Mouse (Mus musculus): ENCODE data around the gene Smim1. TPM values are rescaled to one million over a fixed set of nuclear protein-coding genes. Genes with fewer than 3 reads are reported as not detected.
A peak's percentile ranks its signal among the peaks of the same experiment; 100 is the strongest.

The Smim1 gene
- polyA plus RNA-seq, 1 experiment from 2014 or later = 3.6 TPM

DNA sequence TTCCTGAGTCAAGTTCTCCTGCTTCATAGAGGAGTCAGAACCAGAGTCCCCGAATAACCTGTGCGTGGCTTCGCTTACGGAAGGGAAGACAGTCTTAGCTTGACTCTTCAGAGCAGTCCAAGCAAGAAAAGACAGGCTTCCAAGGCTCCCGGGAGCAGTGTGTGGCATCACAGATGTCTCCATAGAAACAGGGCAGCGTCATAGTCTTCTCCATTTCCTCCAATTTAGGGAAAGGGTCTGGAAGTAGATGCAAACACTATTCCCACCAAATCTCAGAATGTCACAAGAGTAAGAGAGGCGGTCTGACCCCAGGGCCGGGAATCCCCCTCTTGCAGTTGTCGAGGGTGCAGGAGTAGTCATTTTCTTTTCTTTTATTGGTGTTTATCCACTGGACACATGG lies 16.5 kb upstream of the Smim1 start, which contains the start of gene Ccdc27:
Gene Ccdc27 (minus strand): TSS at position 101 of the 400 bp plus-strand sequence.
- WGBS = 85% methylated on average over 9 of the region's 9 CpGs
- no peak within 1 kb of the TSS for H3K9ac ChIP-seq (replicated peaks)
- no peak within 1 kb of the TSS for H3K4me2 ChIP-seq (replicated peaks)
- no peak within 1 kb of the TSS for H3K27ac ChIP-seq (replicated peaks)
- ATAC-seq (replicated peaks) = no peak
- H3K36me3 ChIP-seq = no peaks in the 10 kb centered on the region
- no peaks in the 10 kb centered on the region for H3K27me3 ChIP-seq
- no peak within 1 kb of the TSS for H3K4me3 ChIP-seq
- H3K4me1 ChIP-seq = no peaks in the 10 kb centered on the region
- H3K9me3 ChIP-seq = no peaks in the 10 kb centered on the region

GRCm38 (mm10) chr4:154037123-154037522 lies 11.1 kb upstream of the Smim1 start:
- Histone ChIP-seq H3K4me3 (no peak overlapping the region), H3K27ac (replicated peaks) (no peak overlapping the region), H3K4me2 (replicated peaks) (no peak overlapping the region), H3K36me3 (no peaks in the 10 kb centered on the region), H3K9ac (replicated peaks) (no peak overlapping the region), H3K27me3 (no peaks in the 10 kb centered on the region), H3K9me3 (no peaks in the 10 kb centered on the region), H3K4me1 (no peaks in the 10 kb centered on the region)
- no peak for ATAC-seq (replicated peaks)
- 47% methylated on average over 3 of the region's 3 CpGs for WGBS

GRCm38 (mm10) chr4:154028646-154029045 lies 2.6 kb upstream of the Smim1 start:
- H3K27me3 ChIP-seq = peaks cover 18% of the 10 kb centered on the region; the same call in 1 of the 2 replicates
- no peak for ATAC-seq (replicated peaks)
- H3K4me2 ChIP-seq (replicated peaks) = no peak overlapping the region
- no peaks in the 10 kb centered on the region for H3K36me3 ChIP-seq
- H3K4me3 ChIP-seq = no peak overlapping the region
- H3K27ac ChIP-seq (replicated peaks) = no peak overlapping the region
- H3K9ac ChIP-seq (replicated peaks) = no peak overlapping the region
- H3K9me3 ChIP-seq = no peaks in the 10 kb centered on the region
- peaks cover 11% of the 10 kb centered on the region for H3K4me1 ChIP-seq

DNA sequence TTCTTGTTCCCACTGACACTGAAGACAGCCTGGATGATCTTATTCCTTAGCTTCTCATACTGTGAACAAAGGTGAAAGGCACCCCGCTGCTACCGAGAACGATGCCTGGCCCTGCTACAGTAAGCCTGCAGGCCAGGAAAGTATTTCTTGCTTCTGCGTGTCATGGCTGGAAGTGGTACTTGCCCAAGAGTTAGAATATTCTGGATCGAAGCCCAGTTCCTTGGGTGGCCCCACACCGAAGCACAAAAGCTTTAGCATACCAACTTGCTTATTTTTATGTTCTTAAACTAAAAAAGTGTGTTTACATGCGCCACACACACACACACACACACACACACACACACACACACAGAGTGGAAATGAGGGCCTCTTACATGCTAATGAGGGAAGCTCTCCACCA lies 2.0 kb upstream of the Smim1 start:
- H3K9ac ChIP-seq (replicated peaks) = no peak overlapping the region
- H3K27ac ChIP-seq (replicated peaks) = no peak overlapping the region
- no peak for ATAC-seq (replicated peaks)
- H3K27me3 ChIP-seq = peaks cover 18% of the 10 kb centered on the region; the same call in 1 of the 2 replicates
- WGBS = 76% methylated on average over 7 of the region's 7 CpGs
- H3K4me1 ChIP-seq = peaks cover 11% of the 10 kb centered on the region
- no peak overlapping the region for H3K4me2 ChIP-seq (replicated peaks)
- no peak overlapping the region for H3K4me3 ChIP-seq
- no peaks in the 10 kb centered on the region for H3K9me3 ChIP-seq
- H3K36me3 ChIP-seq = no peaks in the 10 kb centered on the region

DNA sequence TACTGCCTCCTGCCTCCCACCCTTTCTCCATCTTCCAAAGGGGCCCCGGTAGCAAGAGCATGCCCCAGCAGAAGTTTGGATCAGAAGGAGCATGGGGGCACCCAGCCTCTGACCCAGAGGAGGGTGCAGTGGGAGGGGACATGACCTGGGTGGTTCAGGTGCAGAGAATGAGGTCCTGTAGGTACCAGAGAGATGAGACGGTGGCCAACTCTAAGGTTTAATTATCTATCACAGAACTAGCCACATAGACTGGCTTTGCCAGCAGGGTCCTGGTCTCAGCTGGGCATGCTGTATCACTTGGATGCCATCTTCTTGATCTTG lies 371 bp upstream of the Smim1 start:
- Histone ChIP-seq H3K4me2 (replicated peaks) (peak overlapping the region; percentile 43), H3K27me3 (peaks cover 18% of the 10 kb centered on the region; the same call in 1 of the 2 replicates), H3K27ac (replicated peaks) (no peak overlapping the region), H3K9ac (replicated peaks) (0 out of 2 replicates have a peak overlapping the region, but pooled peaks have one; percentile 1), H3K4me1 (peaks cover 11% of the 10 kb centered on the region), H3K36me3 (peaks cover 10% of the 10 kb centered on the region), H3K9me3 (no peaks in the 10 kb centered on the region), H3K4me3 (no peak overlapping the region)
- WGBS = 34% methylated on average over 2 of the region's 2 CpGs
- ATAC-seq (replicated peaks) = no peak

DNA sequence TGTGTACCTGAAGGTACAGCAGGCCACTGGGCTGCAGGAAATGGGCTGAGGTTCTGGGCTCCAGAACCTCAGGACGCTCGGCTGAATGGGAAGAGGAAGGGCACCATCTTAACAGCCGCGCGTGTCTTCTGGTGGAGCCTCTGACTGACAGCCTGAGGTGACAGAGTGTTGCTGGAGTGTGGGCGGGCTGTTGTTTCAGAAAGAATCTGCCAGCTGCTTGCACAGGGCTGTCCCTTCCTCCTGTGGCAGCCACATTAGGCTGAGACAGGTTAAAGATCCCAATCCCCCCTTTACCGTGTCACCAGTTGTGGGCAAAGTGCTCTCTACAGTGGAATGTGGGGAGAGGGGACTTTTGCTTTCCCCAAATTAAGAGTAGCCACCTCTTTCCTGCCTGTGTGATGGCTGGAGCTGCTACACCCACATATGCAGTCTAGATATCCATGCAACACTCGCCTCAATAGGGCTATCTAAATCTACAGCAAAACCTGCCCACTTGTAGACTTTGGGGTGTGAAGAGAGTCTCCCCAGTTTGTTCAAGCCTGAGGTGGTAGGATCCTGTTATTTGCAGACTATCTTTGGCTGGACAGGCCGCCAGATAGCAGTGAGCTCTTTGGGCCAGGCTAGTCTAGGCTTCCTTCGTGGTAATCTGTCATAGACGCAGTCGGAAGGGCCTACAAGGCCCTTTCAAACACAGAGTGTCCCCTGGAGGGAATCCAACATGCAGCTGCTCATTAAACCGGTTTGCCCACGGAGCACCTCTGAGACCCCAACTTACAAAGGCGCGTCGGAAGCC lies 1.1 kb downstream of the Smim1 start:
- peaks cover 11% of the 10 kb centered on the region for H3K4me1 ChIP-seq
- no peak overlapping the region for H3K4me3 ChIP-seq
- no peak for ATAC-seq (replicated peaks)
- WGBS = 32% methylated on average over 17 of the region's 17 CpGs
- no peak overlapping the region for H3K9ac ChIP-seq (replicated peaks)
- H3K9me3 ChIP-seq = no peaks in the 10 kb centered on the region
- H3K4me2 ChIP-seq (replicated peaks) = no peak overlapping the region
- H3K27me3 ChIP-seq = peaks cover 18% of the 10 kb centered on the region; the same call in 1 of the 2 replicates
- H3K27ac ChIP-seq (replicated peaks) = no peak overlapping the region
- peaks cover 24% of the 10 kb centered on the region for H3K36me3 ChIP-seq

DNA sequence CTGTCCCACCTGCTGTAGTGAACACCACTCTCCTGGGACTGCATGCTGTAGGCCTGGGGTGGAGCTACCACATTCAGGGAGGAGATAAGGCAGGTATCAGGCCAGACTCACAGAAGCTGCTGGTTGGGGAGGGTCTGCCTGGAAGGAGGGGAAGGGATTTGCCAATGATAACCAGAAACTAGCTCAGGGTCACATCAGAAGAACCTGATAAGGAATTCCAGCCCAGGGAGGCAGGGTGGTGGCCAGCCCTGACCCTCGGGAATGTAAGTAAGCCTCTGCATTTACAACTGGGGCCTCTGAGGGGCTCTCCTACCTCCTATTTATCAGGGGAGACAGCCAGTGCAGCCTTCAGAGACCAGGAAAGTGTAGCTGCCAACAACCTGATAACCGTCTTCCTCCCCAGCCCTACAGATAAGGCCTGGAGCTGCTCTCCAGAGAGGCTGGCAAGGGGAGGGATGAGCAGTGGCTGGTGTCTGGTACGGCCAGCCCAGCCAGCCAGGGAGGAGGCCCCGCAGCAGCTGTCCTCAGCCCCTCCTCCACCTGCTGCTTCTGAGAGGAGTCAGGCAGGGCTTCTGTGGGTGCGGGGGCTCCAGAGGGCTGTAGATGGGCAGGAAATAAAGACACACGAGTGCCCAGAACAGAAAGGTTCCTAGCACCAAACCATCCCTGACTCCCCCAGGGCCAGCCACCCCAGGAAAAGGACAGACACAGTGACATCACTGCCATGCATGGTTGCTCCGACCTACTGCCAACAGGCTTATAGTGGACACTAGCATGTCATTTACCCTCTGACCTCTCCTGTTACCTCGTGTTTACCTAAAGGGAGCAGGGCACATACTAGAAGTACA lies 2.1 kb downstream of the Smim1 start:
- Histone ChIP-seq H3K4me1 (peaks cover 11% of the 10 kb centered on the region), H3K9me3 (no peaks in the 10 kb centered on the region), H3K4me3 (no peak overlapping the region), H3K27ac (replicated peaks) (no peak overlapping the region), H3K27me3 (peaks cover 18% of the 10 kb centered on the region; the same call in 1 of the 2 replicates), H3K9ac (replicated peaks) (no peak overlapping the region), H3K4me2 (replicated peaks) (no peak overlapping the region), H3K36me3 (peaks cover 34% of the 10 kb centered on the region)
- ATAC-seq (replicated peaks) = no peak
- WGBS = 28% methylated on average over 8 of the region's 8 CpGs

DNA sequence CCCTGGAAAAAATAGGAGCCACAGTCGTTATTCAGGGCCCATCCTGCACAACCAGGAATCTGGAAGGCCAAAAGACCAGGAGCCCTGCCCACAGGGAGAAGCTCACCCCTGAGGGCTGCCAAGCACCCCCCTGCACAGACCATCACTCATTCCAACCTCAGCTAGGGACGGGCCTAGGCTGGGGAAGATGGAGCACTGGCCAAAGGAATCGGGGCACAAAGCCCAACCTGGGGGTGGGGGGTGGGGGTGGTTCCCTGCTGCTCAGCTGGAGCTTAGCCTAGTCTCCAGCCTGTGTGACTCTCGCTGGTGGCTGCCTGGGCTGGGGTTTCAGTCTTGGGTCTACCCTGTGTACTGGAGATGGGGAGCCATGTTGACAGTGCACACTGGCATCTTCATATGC lies 3.2 kb downstream of the Smim1 start:
- Histone ChIP-seq H3K4me1 (peaks cover 11% of the 10 kb centered on the region), H3K27me3 (peaks cover 18% of the 10 kb centered on the region; the same call in 1 of the 2 replicates), H3K27ac (replicated peaks) (no peak overlapping the region), H3K4me2 (replicated peaks) (no peak overlapping the region), H3K36me3 (peaks cover 45% of the 10 kb centered on the region), H3K4me3 (no peak overlapping the region), H3K9ac (replicated peaks) (no peak overlapping the region), H3K9me3 (no peaks in the 10 kb centered on the region)
- WGBS = 14% methylated on average over 4 of the region's 4 CpGs
- peak; percentile 20; the same call in 1 of the 2 replicates for ATAC-seq (replicated peaks)

DNA sequence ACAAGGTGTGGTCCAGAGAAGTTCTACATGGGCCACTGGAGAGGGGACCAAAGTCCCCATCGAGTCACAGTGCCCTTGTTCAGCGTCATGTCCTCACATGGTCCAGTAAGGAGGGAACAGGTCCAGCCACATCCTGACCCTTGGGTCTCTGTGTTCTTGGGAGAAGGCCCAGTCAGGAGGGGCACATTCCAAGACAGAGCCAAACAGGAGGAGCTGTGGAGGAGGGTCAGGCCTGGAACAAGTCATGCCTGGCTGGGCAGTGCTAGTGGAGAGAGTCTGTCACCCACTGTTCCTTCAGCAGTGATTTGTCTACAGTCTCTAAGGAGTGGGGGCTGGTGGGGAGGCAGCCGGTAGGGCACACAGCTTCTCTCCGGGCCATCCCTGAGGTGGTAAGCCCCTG lies 3.6 kb downstream of the Smim1 start:
- H3K36me3 ChIP-seq = peaks cover 47% of the 10 kb centered on the region

DNA sequence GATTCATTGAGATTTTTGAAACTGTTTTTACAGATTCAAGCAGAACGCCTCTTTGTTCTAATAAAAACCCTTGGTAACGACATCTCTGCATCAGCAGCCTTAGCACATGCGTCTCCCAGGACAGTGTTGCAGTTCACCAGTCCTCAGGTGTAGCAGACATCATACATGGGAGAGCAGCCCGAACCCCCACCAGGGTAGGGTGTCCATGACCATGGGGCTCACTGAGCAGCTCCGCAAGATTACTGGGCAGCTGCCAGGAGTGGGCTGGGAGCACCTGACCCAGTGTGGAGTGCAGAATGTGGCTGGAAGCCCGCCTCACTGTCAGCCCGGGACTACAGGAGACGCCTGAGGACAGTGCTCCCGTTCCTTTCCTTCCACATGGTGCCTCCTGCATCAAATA lies 4.6 kb downstream of the Smim1 start:
- 92% methylated on average over 9 of the region's 9 CpGs for WGBS
- peaks cover 11% of the 10 kb centered on the region for H3K4me1 ChIP-seq
- no peak overlapping the region for H3K9ac ChIP-seq (replicated peaks)
- no peak for ATAC-seq (replicated peaks)
- no peak overlapping the region for H3K4me2 ChIP-seq (replicated peaks)
- H3K27ac ChIP-seq (replicated peaks) = no peak overlapping the region
- H3K4me3 ChIP-seq = no peak overlapping the region
- H3K36me3 ChIP-seq = peaks cover 56% of the 10 kb centered on the region
- H3K9me3 ChIP-seq = no peaks in the 10 kb centered on the region
- H3K27me3 ChIP-seq = peaks cover 9% of the 10 kb centered on the region; the same call in 1 of the 2 replicates

More for the DNA sequence above, 3.6 kb downstream of the Smim1 start:
- Histone ChIP-seq H3K27me3 (peaks cover 18% of the 10 kb centered on the region; the same call in 1 of the 2 replicates), H3K9ac (replicated peaks) (no peak overlapping the region), H3K9me3 (no peaks in the 10 kb centered on the region), H3K4me1 (peaks cover 11% of the 10 kb centered on the region), H3K4me2 (replicated peaks) (no peak overlapping the region), H3K27ac (replicated peaks) (no peak overlapping the region), H3K4me3 (no peak overlapping the region)
- 77% methylated on average over 4 of the region's 4 CpGs for WGBS
- ATAC-seq (replicated peaks) = 0 out of 2 replicates have a peak, but pooled peaks have one; percentile 5

DNA sequence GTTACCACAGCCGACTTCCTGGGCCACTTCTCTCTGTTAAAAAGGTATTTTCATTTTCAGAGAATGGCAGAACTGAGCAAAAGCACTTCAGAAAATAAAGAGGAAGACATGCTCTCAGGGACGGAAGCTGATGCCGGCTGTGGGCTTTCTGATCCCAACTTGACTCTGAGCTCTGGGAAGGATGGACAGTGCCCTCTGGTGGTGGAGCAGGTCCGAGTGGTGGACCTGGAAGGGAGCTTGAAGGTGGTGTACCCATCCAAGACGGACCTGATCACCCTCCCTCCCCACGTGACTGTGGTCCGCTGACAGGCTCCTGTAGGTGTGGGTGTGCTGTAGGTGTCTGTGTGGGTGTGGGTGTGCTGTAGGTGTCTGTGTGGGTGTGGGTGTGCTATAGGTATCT lies 6.5 kb downstream of the Smim1 start:
- no peak overlapping the region for H3K9ac ChIP-seq (replicated peaks)
- WGBS = 75% methylated on average over 7 of the region's 7 CpGs
- peaks cover 64% of the 10 kb centered on the region for H3K36me3 ChIP-seq
- H3K27me3 ChIP-seq = no peaks in the 10 kb centered on the region
- no peak overlapping the region for H3K4me3 ChIP-seq
- H3K27ac ChIP-seq (replicated peaks) = no peak overlapping the region
- H3K9me3 ChIP-seq = no peaks in the 10 kb centered on the region
- no peak overlapping the region for H3K4me2 ChIP-seq (replicated peaks)
- H3K4me1 ChIP-seq = no peaks in the 10 kb centered on the region
- ATAC-seq (replicated peaks) = no peak

- Histone ChIP-seq H3K36me3 (peaks cover 45% of the 10 kb centered on the region), H3K27ac (replicated peaks) (no peak overlapping the region), H3K9ac (replicated peaks) (no peak overlapping the region), H3K4me3 (no peak overlapping the region), H3K4me2 (replicated peaks) (no peak overlapping the region), H3K9me3 (no peaks in the 10 kb centered on the region), H3K4me1 (peaks cover 25% of the 10 kb centered on the region), H3K27me3 (no peaks in the 10 kb centered on the region)
- 91% methylated on average over 11 of the region's 11 CpGs for WGBS
- ATAC-seq (replicated peaks) = no peak
These were observed 10.6 kb downstream of the Smim1 start for GRCm38 (mm10) chr4:154015476-154015875.

All from forebrain, embryonic 15.5 days (tissue).